Mouse (Mus musculus) hindbrain, embryonic 10.5 days (tissue): ENCODE data around the gene Sh3rf1. TPM values are rescaled to one million over a fixed set of nuclear protein-coding genes. Genes with fewer than 3 reads are reported as not detected.
A peak's percentile ranks its signal among the peaks of the same experiment; 100 is the strongest.

Source experiments
- DNase-seq: peaks from one replicate; pipeline ENCODE4 v3.0.0-alpha.2; 2017; ENCODE audit warnings: low spot score
- H3K27ac ChIP-seq: fragments of 300-500 bp; sonication (generic); 2 replicates; pipeline ENCODE4 v1.5.1; 2016; ENCODE audit warnings: mild to moderate bottlenecking, moderate library complexity
- H3K27me3 ChIP-seq: fragments of 300-500 bp; sonication (generic); 2 replicates; pipeline ENCODE4 v1.6.1; 2016; ENCODE audit warnings: mild to moderate bottlenecking; ENCODE audit not compliant: poor library complexity, insufficient read depth, severe bottlenecking
- H3K36me3 ChIP-seq: fragments of 300-500 bp; sonication (generic); 2 replicates; pipeline ENCODE4 v1.6.1; 2016; ENCODE audit warnings: mild to moderate bottlenecking, moderate library complexity
- H3K4me1 ChIP-seq: fragments of 300-500 bp; sonication (generic); replicated peaks from 2 replicates; pipeline ENCODE4 v1.6.1; 2016; ENCODE audit warnings: mild to moderate bottlenecking
- H3K4me3 ChIP-seq: fragments of 300-500 bp; sonication (generic); 2 replicates; pipeline ENCODE4 v1.5.1; 2016; ENCODE audit warnings: mild to moderate bottlenecking, moderate library complexity
- H3K9me3 ChIP-seq: fragments of 300-500 bp; sonication (generic); 2 replicates; pipeline ENCODE4 v1.6.1; 2016; ENCODE audit warnings: mild to moderate bottlenecking, moderate library complexity
- WGBS: fragments of 180-500 bp; shearing (Covaris S2); methylation state at CpG from one replicate; pipeline ENCODE4 v1.1.7; 2016; 5-methylcytosine and 5-hydroxymethylcytosine counted together
- polyA plus RNA-seq: library from polyadenylated mRNA; unstranded; fragments of >200 nt; fragmentation: Nextera tagmentation; extraction: Ambion mirVana; gene quantifications from 2 replicates; pipeline ENCODE4 v1.2.1, GENCODE M21; 2016

The Sh3rf1 gene
- polyA plus RNA-seq, 1 experiment from 2014 or later: 20.3 TPM

- Histone ChIP-seq H3K27me3 (no peaks in the 10 kb centered on the region), H3K36me3 (no peaks in the 10 kb centered on the region), H3K27ac (peak overlapping the region; percentile 84), H3K4me3 (peak overlapping the region; percentile 30), H3K4me1 (peaks cover 48% of the 10 kb centered on the region), H3K9me3 (0 out of 2 replicates have a peak, but pooled peaks cover 4% of the 10 kb centered on the region)
- WGBS: 25% methylated on average over 20 of the region's 20 CpGs
- no peak for DNase-seq
Measured at GRCm38 (mm10) chr8:61309530-61310402, 86.1 kb downstream of the Sh3rf1 start.

GRCm38 (mm10) chr8:61310403-61310871, 86.8 kb downstream of the Sh3rf1 start:
- peaks cover 46% of the 10 kb centered on the region for H3K4me1 ChIP-seq
- peak overlapping the region; percentile 84 for H3K27ac ChIP-seq
- H3K4me3 ChIP-seq: peak overlapping the region; percentile 2; the same call in 1 of the 2 replicates
- peak; percentile 33 for DNase-seq
- no peaks in the 10 kb centered on the region for H3K27me3 ChIP-seq
- no peaks in the 10 kb centered on the region for H3K36me3 ChIP-seq
- H3K9me3 ChIP-seq: 0 out of 2 replicates have a peak, but pooled peaks cover 4% of the 10 kb centered on the region
- 41% methylated on average over 9 of the region's 9 CpGs for WGBS

- no peaks in the 10 kb centered on the region for H3K27me3 ChIP-seq
- 88% methylated on average over 7 of the region's 7 CpGs for WGBS
- no peak overlapping the region for H3K27ac ChIP-seq
- H3K4me3 ChIP-seq: no peak overlapping the region
- peaks cover 53% of the 10 kb centered on the region for H3K4me1 ChIP-seq
- DNase-seq: no peak
- peaks cover 8% of the 10 kb centered on the region; the same call in 1 of the 2 replicates for H3K9me3 ChIP-seq
- peaks cover 7% of the 10 kb centered on the region; the same call in 1 of the 2 replicates for H3K36me3 ChIP-seq
Measured at GRCm38 (mm10) chr8:61313016-61313415, 89.3 kb downstream of the Sh3rf1 start.

GRCm38 (mm10) chr8:61316012-61316767, 92.5 kb downstream of the Sh3rf1 start:
- Histone ChIP-seq H3K27ac (no peak overlapping the region), H3K9me3 (peaks cover 8% of the 10 kb centered on the region; the same call in 1 of the 2 replicates), H3K4me3 (no peak overlapping the region), H3K27me3 (no peaks in the 10 kb centered on the region), H3K4me1 (peaks cover 24% of the 10 kb centered on the region), H3K36me3 (peaks cover 7% of the 10 kb centered on the region; the same call in 1 of the 2 replicates)
- DNase-seq: no peak
- WGBS: 80% methylated on average over 10 of the region's 10 CpGs

- DNase-seq: no peak
- Histone ChIP-seq H3K9me3 (peaks cover 8% of the 10 kb centered on the region; the same call in 1 of the 2 replicates), H3K27ac (no peak overlapping the region), H3K4me3 (no peak overlapping the region), H3K4me1 (peaks cover 21% of the 10 kb centered on the region; the same call in 1 of the 2 replicates), H3K27me3 (no peaks in the 10 kb centered on the region), H3K36me3 (peaks cover 7% of the 10 kb centered on the region; the same call in 1 of the 2 replicates)
- 78% methylated on average over 10 of the region's 10 CpGs for WGBS
Measured at GRCm38 (mm10) chr8:61316813-61317534, 93.3 kb downstream of the Sh3rf1 start.

GRCm38 (mm10) chr8:61317535-61318136, 94.0 kb downstream of the Sh3rf1 start:
- no peaks in the 10 kb centered on the region for H3K27me3 ChIP-seq
- 65% methylated on average over 6 of the region's 6 CpGs for WGBS
- no peak for DNase-seq
- H3K36me3 ChIP-seq: peaks cover 7% of the 10 kb centered on the region; the same call in 1 of the 2 replicates
- H3K4me3 ChIP-seq: no peak overlapping the region
- H3K4me1 ChIP-seq: peaks cover 25% of the 10 kb centered on the region; the same call in 1 of the 2 replicates
- peaks cover 8% of the 10 kb centered on the region; the same call in 1 of the 2 replicates for H3K9me3 ChIP-seq
- H3K27ac ChIP-seq: peak overlapping the region; percentile 45; the same call in 1 of the 2 replicates

- Histone ChIP-seq H3K27me3 (no peaks in the 10 kb centered on the region), H3K4me1 (peaks cover 54% of the 10 kb centered on the region), H3K27ac (no peak overlapping the region), H3K4me3 (no peak overlapping the region), H3K9me3 (peaks cover 4% of the 10 kb centered on the region; the same call in 1 of the 2 replicates), H3K36me3 (peaks cover 7% of the 10 kb centered on the region; the same call in 1 of the 2 replicates)
- 81% methylated on average over 3 of the region's 3 CpGs for WGBS
- no peak for DNase-seq
Measured at GRCm38 (mm10) chr8:61321216-61321615, 97.5 kb downstream of the Sh3rf1 start.

GRCm38 (mm10) chr8:61321780-61322179, 98.1 kb downstream of the Sh3rf1 start:
- Histone ChIP-seq H3K9me3 (peaks cover 4% of the 10 kb centered on the region; the same call in 1 of the 2 replicates), H3K4me3 (no peak overlapping the region), H3K27ac (no peak overlapping the region), H3K4me1 (peaks cover 55% of the 10 kb centered on the region), H3K27me3 (no peaks in the 10 kb centered on the region), H3K36me3 (peaks cover 6% of the 10 kb centered on the region; the same call in 1 of the 2 replicates)
- DNase-seq: no peak
- WGBS: 88% methylated on average over 5 of the region's 5 CpGs

- no peak overlapping the region; the same call in 1 of the 2 replicates for H3K27ac ChIP-seq
- no peak for DNase-seq
- 70% methylated on average over 8 of the region's 8 CpGs for WGBS
- no peaks in the 10 kb centered on the region for H3K36me3 ChIP-seq
- H3K9me3 ChIP-seq: no peaks in the 10 kb centered on the region
- peaks cover 49% of the 10 kb centered on the region for H3K4me1 ChIP-seq
- H3K4me3 ChIP-seq: no peak overlapping the region
- H3K27me3 ChIP-seq: no peaks in the 10 kb centered on the region
Measured at GRCm38 (mm10) chr8:61322462-61322861, 98.8 kb downstream of the Sh3rf1 start.

- Histone ChIP-seq H3K4me3 (no peak overlapping the region), H3K4me1 (peaks cover 44% of the 10 kb centered on the region), H3K27ac (peak overlapping the region; percentile 54; the same call in 1 of the 2 replicates), H3K36me3 (peaks cover 5% of the 10 kb centered on the region), H3K27me3 (no peaks in the 10 kb centered on the region), H3K9me3 (no peaks in the 10 kb centered on the region)
- 14% methylated on average over 10 of the region's 10 CpGs for WGBS
- DNase-seq: peak; percentile 74
Measured at GRCm38 (mm10) chr8:61324363-61324914, 100.8 kb downstream of the Sh3rf1 start.

GRCm38 (mm10) chr8:61325014-61325715, 101.5 kb downstream of the Sh3rf1 start:
- no peak for DNase-seq
- Histone ChIP-seq H3K36me3 (peaks cover 12% of the 10 kb centered on the region), H3K27me3 (no peaks in the 10 kb centered on the region), H3K4me1 (peaks cover 44% of the 10 kb centered on the region), H3K4me3 (no peak overlapping the region), H3K27ac (peak overlapping the region; percentile 54; the same call in 1 of the 2 replicates), H3K9me3 (no peaks in the 10 kb centered on the region)
- WGBS: 55% methylated on average over 16 of the region's 16 CpGs
